Mouse (Mus musculus): ENCODE data around the gene Slc38a6.

DNA sequence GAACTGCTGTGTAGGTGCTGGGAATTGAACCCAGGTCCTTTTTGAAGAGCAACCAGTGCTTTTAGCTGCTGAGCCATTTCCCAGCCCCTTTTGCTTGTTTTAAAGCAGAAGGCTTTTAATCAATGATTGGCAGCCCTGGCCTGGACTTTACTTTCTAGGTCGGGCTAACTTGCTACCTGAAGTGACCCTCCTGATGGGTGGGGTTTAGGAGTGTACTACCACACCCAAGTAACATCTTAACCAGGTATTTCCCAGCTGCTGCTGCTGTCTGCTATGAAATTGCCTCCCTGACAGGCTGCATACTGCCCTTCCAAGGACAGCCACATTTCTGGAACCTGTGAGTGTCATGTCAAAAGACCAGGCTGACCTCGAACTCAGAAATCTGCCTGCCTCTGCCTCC is 14.0 kb downstream of the Slc38a6 start:
- TF ChIP-seq CTCF (IDR thresholded peaks at IDR 0.05; ENCODE audit: low read depth) (no peak), EP300 (IDR thresholded peaks at IDR 0.05; ENCODE audit: low read depth) (no peak)

Data from liver, postnatal 0 days (tissue).